Mouse (Mus musculus) stomach, embryonic 14.5 days (tissue): ENCODE data around the gene Pde4b. TPM values are rescaled to one million over a fixed set of nuclear protein-coding genes. Genes with fewer than 3 reads are reported as not detected.

Experiments used
- ATAC-seq: fragments of 200-750 bp; cut with Nextera tagmentation; 2 replicates; pipeline ENCODE4 v1.8.0; 2017; ENCODE audit warnings: low read depth, moderate TSS enrichment; ENCODE audit not compliant: insufficient number of reproducible peaks, insufficient read depth, low FRiP score
- H3K27ac ChIP-seq: fragments of 300-500 bp; sonication (generic); 2 replicates; pipeline ENCODE4 v1.5.1; 2014; ENCODE audit warnings: mild to moderate bottlenecking, low read length, moderate library complexity, mixed read lengths
- H3K27me3 ChIP-seq: fragments of 300-500 bp; sonication (generic); 2 replicates; pipeline ENCODE4 v1.6.1; 2014; ENCODE audit warnings: low read length, control low read depth, mixed read lengths; ENCODE audit not compliant: control insufficient read depth, insufficient read depth
- H3K36me3 ChIP-seq: fragments of 300-500 bp; sonication (generic); 2 replicates; pipeline ENCODE4 v1.6.1; 2014; ENCODE audit warnings: mild to moderate bottlenecking, control low read depth, low read length, moderate library complexity, mixed read lengths; ENCODE audit not compliant: control insufficient read depth, insufficient read depth
- H3K4me1 ChIP-seq: fragments of 300-500 bp; sonication (generic); 2 replicates; pipeline ENCODE4 v1.6.1; 2014; ENCODE audit warnings: low read length, control low read depth, mixed read lengths; ENCODE audit not compliant: control insufficient read depth, insufficient read depth
- H3K4me2 ChIP-seq: fragments of 300-500 bp; sonication (generic); replicated peaks from 2 replicates; pipeline ENCODE4 v1.6.1; 2014; ENCODE audit warnings: low read depth, low read length, control low read depth
- H3K4me3 ChIP-seq: fragments of 300-500 bp; sonication (generic); 2 replicates; pipeline ENCODE4 v1.5.1; 2014; ENCODE audit warnings: low read depth, low read length, control low read depth
- H3K9ac ChIP-seq: fragments of 300-500 bp; sonication (generic); replicated peaks from 2 replicates; pipeline ENCODE4 v1.6.1; 2014; ENCODE audit warnings: low read depth, mild to moderate bottlenecking, control low read depth, low read length, moderate library complexity, mixed read lengths
- H3K9me3 ChIP-seq: fragments of 300-500 bp; sonication (generic); 2 replicates; pipeline ENCODE4 v1.6.1; 2016; ENCODE audit warnings: low read depth, low read length, control low read depth; ENCODE audit not compliant: control insufficient read depth
- WGBS: fragments of 180-500 bp; shearing (Covaris S2); extraction: QIAGEN DNeasy Blood & Tissue Kit; methylation state at CpG from one replicate; pipeline ENCODE4 v1.1.7; 2014; 5-methylcytosine and 5-hydroxymethylcytosine counted together
- polyA plus RNA-seq: library from polyadenylated mRNA; unstranded; fragments of >200 nt; fragmentation: Nextera tagmentation; extraction: Ambion mirVana; gene quantifications from 2 replicates; pipeline ENCODE4 v1.2.1, GENCODE M21; 2014

Pde4b gene
- polyA plus RNA-seq, 1 experiment from 2014 or later, result 16.5 TPM

- H3K36me3 ChIP-seq, result no peaks in the 10 kb centered on the region
- no peak overlapping the region for H3K4me2 ChIP-seq
- 32% methylated on average over 4 of the region's 4 CpGs for WGBS
- H3K4me1 ChIP-seq, result 0 out of 2 replicates have a peak, but pooled peaks cover 6% of the 10 kb centered on the region
- H3K9ac ChIP-seq, result no peak overlapping the region
- no peak overlapping the region; the same call in 1 of the 2 replicates for H3K27ac ChIP-seq
- no peaks in the 10 kb centered on the region for H3K9me3 ChIP-seq
- H3K4me3 ChIP-seq, result no peak overlapping the region
- peak; percentile 10; the same call in 1 of the 2 replicates for ATAC-seq
- H3K27me3 ChIP-seq, result no peaks in the 10 kb centered on the region
Measured at GRCm38 (mm10) chr4:102429730-102430341, 342.5 kb downstream of the Pde4b start.

GRCm38 (mm10) chr4:102432040-102432782 is 344.9 kb downstream of the Pde4b start:
- Histone ChIP-seq H3K9me3 (no peaks in the 10 kb centered on the region), H3K4me2 (no peak overlapping the region), H3K36me3 (no peaks in the 10 kb centered on the region), H3K4me1 (0 out of 2 replicates have a peak, but pooled peaks cover 6% of the 10 kb centered on the region), H3K27me3 (no peaks in the 10 kb centered on the region), H3K9ac (no peak overlapping the region), H3K4me3 (no peak overlapping the region), H3K27ac (no peak overlapping the region)
- ATAC-seq, result no peak
- 27% methylated on average over 9 of the region's 9 CpGs for WGBS

GRCm38 (mm10) chr4:102439401-102440118 is 352.2 kb downstream of the Pde4b start:
- H3K27me3 ChIP-seq, result no peaks in the 10 kb centered on the region
- no peak overlapping the region for H3K27ac ChIP-seq
- H3K4me1 ChIP-seq, result 0 out of 2 replicates have a peak, but pooled peaks cover 6% of the 10 kb centered on the region
- H3K4me2 ChIP-seq, result no peak overlapping the region
- no peaks in the 10 kb centered on the region for H3K9me3 ChIP-seq
- 53% methylated on average over 5 of the region's 5 CpGs for WGBS
- H3K36me3 ChIP-seq, result no peaks in the 10 kb centered on the region
- H3K9ac ChIP-seq, result no peak overlapping the region
- ATAC-seq, result peak; percentile 69; the same call in 1 of the 2 replicates
- H3K4me3 ChIP-seq, result no peak overlapping the region

GRCm38 (mm10) chr4:102440119-102440481 is 352.8 kb downstream of the Pde4b start:
- no peak for ATAC-seq
- no peaks in the 10 kb centered on the region for H3K27me3 ChIP-seq
- H3K4me3 ChIP-seq, result no peak overlapping the region
- no peaks in the 10 kb centered on the region for H3K36me3 ChIP-seq
- no peaks in the 10 kb centered on the region for H3K9me3 ChIP-seq
- no peak overlapping the region for H3K9ac ChIP-seq
- 0 out of 2 replicates have a peak, but pooled peaks cover 6% of the 10 kb centered on the region for H3K4me1 ChIP-seq
- H3K27ac ChIP-seq, result no peak overlapping the region; the same call in 1 of the 2 replicates
- WGBS, result 51% methylated on average over 4 of the region's 4 CpGs
- H3K4me2 ChIP-seq, result no peak overlapping the region

GRCm38 (mm10) chr4:102443533-102443932 is 356.2 kb downstream of the Pde4b start:
- Histone ChIP-seq H3K27ac (no peak overlapping the region), H3K4me3 (no peak overlapping the region), H3K9me3 (no peaks in the 10 kb centered on the region), H3K27me3 (no peaks in the 10 kb centered on the region), H3K4me2 (no peak overlapping the region), H3K36me3 (no peaks in the 10 kb centered on the region), H3K9ac (no peak overlapping the region), H3K4me1 (0 out of 2 replicates have a peak, but pooled peaks cover 6% of the 10 kb centered on the region)
- ATAC-seq, result no peak
- WGBS, result 54% methylated on average over 5 of the region's 5 CpGs

- H3K9me3 ChIP-seq, result no peaks in the 10 kb centered on the region
- H3K4me3 ChIP-seq, result no peak overlapping the region
- H3K36me3 ChIP-seq, result no peaks in the 10 kb centered on the region
- 0 out of 2 replicates have a peak, but pooled peaks cover 6% of the 10 kb centered on the region for H3K4me1 ChIP-seq
- no peaks in the 10 kb centered on the region for H3K27me3 ChIP-seq
- no peak for ATAC-seq
- H3K9ac ChIP-seq, result no peak overlapping the region
- WGBS, result 46% methylated on average over 3 of the region's 3 CpGs
- no peak overlapping the region for H3K27ac ChIP-seq
- H3K4me2 ChIP-seq, result no peak overlapping the region
Measured at GRCm38 (mm10) chr4:102444501-102444900, 357.2 kb downstream of the Pde4b start.

GRCm38 (mm10) chr4:102446160-102446945 is 359.0 kb downstream of the Pde4b start:
- Histone ChIP-seq H3K27ac (no peak overlapping the region), H3K4me2 (no peak overlapping the region), H3K9me3 (no peaks in the 10 kb centered on the region), H3K36me3 (no peaks in the 10 kb centered on the region), H3K4me3 (no peak overlapping the region), H3K4me1 (0 out of 2 replicates have a peak, but pooled peaks cover 2% of the 10 kb centered on the region), H3K27me3 (no peaks in the 10 kb centered on the region), H3K9ac (no peak overlapping the region)
- ATAC-seq, result peak; percentile 67
- WGBS, result 57% methylated on average over 8 of the region's 8 CpGs

GRCm38 (mm10) chr4:102456426-102456825 is 369.1 kb downstream of the Pde4b start:
- Histone ChIP-seq H3K36me3 (no peaks in the 10 kb centered on the region), H3K4me1 (no peaks in the 10 kb centered on the region), H3K9ac (no peak overlapping the region), H3K9me3 (no peaks in the 10 kb centered on the region), H3K4me3 (no peak overlapping the region), H3K27me3 (no peaks in the 10 kb centered on the region), H3K27ac (no peak overlapping the region), H3K4me2 (no peak overlapping the region)
- 58% methylated on average over 3 of the region's 3 CpGs for whole genome bisulfite sequencing
- ATAC-seq, result no peak
